Mouse (Mus musculus): ENCODE measurements around the gene Prpf40b.
"Not testable (repeated sequence)": the region's sequence is repeated elsewhere in the genome, so short reads cannot be mapped to it uniquely, and the experiment has no call there.

The Prpf40b gene

GRCm38 (mm10) chr15:99294813-99295374 lies at the start of gene Prpf40b:
TSS of gene Prpf40b (plus strand) at chr15:99295087.
- peak; percentile 79 for DNase-seq (ENCODE audit: low read depth, low spot score)

- not testable (repeated sequence) for DNase-seq (ENCODE audit: low read depth, low spot score)
Observed at GRCm38 (mm10) chr15:99246736-99247135, 48.2 kb upstream of the Prpf40b start.

GRCm38 (mm10) chr15:99248972-99249371 lies 45.9 kb upstream of the Prpf40b start:
- no peak for DNase-seq (ENCODE audit: low read depth, low spot score)

- no peak for DNase-seq (ENCODE audit: low read depth, low spot score)
Observed at GRCm38 (mm10) chr15:99249938-99250337, 44.9 kb upstream of the Prpf40b start.

- DNase-seq (ENCODE audit: low read depth, low spot score) = not testable (repeated sequence)
Observed at GRCm38 (mm10) chr15:99251111-99251510, 43.8 kb upstream of the Prpf40b start.

- peak; percentile 99 for DNase-seq (ENCODE audit: low read depth, low spot score)
Observed at GRCm38 (mm10) chr15:99251626-99252380, 43.1 kb upstream of the Prpf40b start, which contains the start of gene Mcrs1. TSS of gene Mcrs1 (minus strand) at chr15:99251961.

GRCm38 (mm10) chr15:99252381-99253174 lies 42.3 kb upstream of the Prpf40b start:
- DNase-seq (ENCODE audit: low read depth, low spot score) = peak; percentile 23

- DNase-seq (ENCODE audit: low read depth, low spot score) = not testable (repeated sequence)
Observed at GRCm38 (mm10) chr15:99253175-99253479, 41.8 kb upstream of the Prpf40b start.

- DNase-seq (ENCODE audit: low read depth, low spot score) = no peak
Observed at GRCm38 (mm10) chr15:99253772-99254171, 41.1 kb upstream of the Prpf40b start.

GRCm38 (mm10) chr15:99254477-99255005 lies 40.3 kb upstream of the Prpf40b start:
- DNase-seq (ENCODE audit: low read depth, low spot score) = no peak

- no peak for DNase-seq (ENCODE audit: low read depth, low spot score)
Observed at GRCm38 (mm10) chr15:99255241-99255749, 39.6 kb upstream of the Prpf40b start.

- no peak for DNase-seq (ENCODE audit: low read depth, low spot score)
Observed at GRCm38 (mm10) chr15:99259167-99259729, 35.6 kb upstream of the Prpf40b start.

- DNase-seq (ENCODE audit: low read depth, low spot score) = peak; percentile 75
Observed at GRCm38 (mm10) chr15:99259730-99260252, 35.1 kb upstream of the Prpf40b start.

GRCm38 (mm10) chr15:99262702-99263101 lies 32.2 kb upstream of the Prpf40b start:
- no peak for DNase-seq (ENCODE audit: low read depth, low spot score)

- DNase-seq (ENCODE audit: low read depth, low spot score) = no peak
Observed at GRCm38 (mm10) chr15:99264363-99264762, 30.5 kb upstream of the Prpf40b start.

GRCm38 (mm10) chr15:99265679-99266078 lies 29.2 kb upstream of the Prpf40b start:
- peak; percentile 64 for DNase-seq (ENCODE audit: low read depth, low spot score)

- DNase-seq (ENCODE audit: low read depth, low spot score) = no peak
Observed at GRCm38 (mm10) chr15:99276095-99276494, 18.8 kb upstream of the Prpf40b start.

- DNase-seq (ENCODE audit: low read depth, low spot score) = no peak
Observed at GRCm38 (mm10) chr15:99278271-99278670, 16.6 kb upstream of the Prpf40b start.

- DNase-seq (ENCODE audit: low read depth, low spot score) = no peak
Observed at GRCm38 (mm10) chr15:99283456-99283855, 11.4 kb upstream of the Prpf40b start.

GRCm38 (mm10) chr15:99284527-99285188 lies 10.2 kb upstream of the Prpf40b start:
- peak; percentile 75 for DNase-seq (ENCODE audit: low read depth, low spot score)

GRCm38 (mm10) chr15:99285189-99285535 lies 9.7 kb upstream of the Prpf40b start:
- no peak for DNase-seq (ENCODE audit: low read depth, low spot score)

Data from retina, adult 2 months (tissue).